Mouse (Mus musculus) stomach, postnatal 0 days (tissue): Measurements from ENCODE around the gene Ddb1.

Experiments
- CTCF ChIP-seq: IDR thresholded peaks from 2 replicates; pipeline ENCODE4 v1.5.1; 2016; ENCODE audit warnings: antibody characterized with exemption, low read depth, mild to moderate bottlenecking, moderate library complexity
- EP300 ChIP-seq: optimal IDR thresholded peaks from 2 replicates; pipeline ENCODE3; 2016; ENCODE audit warnings: antibody characterized with exemption

DNA sequence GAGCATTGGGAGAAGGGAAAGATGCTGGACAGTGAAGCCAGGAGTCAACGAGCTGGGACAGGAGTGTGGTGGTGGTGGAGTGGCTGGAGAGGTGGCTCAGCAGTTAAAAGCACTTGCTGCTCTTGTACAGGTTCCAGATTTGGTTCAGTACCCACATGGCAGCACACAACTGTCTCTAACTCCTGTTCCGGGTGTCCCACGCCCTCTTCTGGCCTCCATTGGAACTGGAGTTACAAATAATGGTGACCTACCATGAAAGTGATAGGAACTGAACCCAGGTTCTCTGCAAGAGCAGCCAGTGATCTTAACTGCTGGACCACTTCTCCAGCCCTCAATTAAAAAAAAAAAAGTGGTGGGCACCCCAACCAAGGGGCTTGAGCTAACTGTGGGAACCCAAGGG is 6.9 kb upstream of the Ddb1 start:
- TF ChIP-seq EP300 (no peak), CTCF (peak; percentile 47; the same call in 1 of the 2 replicates)
